Mouse (Mus musculus) thymus, adult 18-20 months (tissue): ENCODE measurements around the gene Gm11007.
"Not testable (repeated sequence)": the region's sequence is repeated elsewhere in the genome, so short reads cannot be mapped to it uniquely, and the experiment has no call there.

ENCODE experiments used
- DNase-seq, 2 experiments: peaks; one replicate each; pipeline ENCODE4 v3.0.0; 2022; ENCODE audit warnings: mixed read lengths in 2 of 2

The Gm11007 gene

DNA sequence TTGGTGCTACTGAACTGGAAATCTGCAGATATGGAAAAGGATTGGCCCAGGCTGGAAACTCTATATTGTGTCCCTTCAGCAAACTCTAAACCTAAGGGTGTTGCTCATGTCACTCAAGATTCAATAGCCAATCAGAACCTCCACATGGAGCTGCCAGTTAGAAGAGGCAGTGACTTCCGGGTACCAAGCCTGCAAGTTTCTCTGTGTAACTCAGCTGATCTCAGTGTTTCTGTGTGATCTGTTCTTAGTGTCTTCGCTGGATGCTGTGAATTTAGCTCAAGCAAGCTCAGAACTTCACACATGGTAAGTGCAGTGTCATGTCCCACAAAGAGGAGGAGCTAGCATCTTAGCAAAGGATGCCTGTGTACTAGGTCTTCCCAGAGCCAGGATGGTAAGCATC lies at the start of gene Gm11007:
Gene Gm11007 (plus strand): TSS at position 301 of the 400 bp plus-strand sequence.
- not testable (repeated sequence) for DNase-seq
